Mouse (Mus musculus) CH12.LX (cell line): ENCODE data around the gene Sez6l2. TPM values are rescaled to one million over a fixed set of nuclear protein-coding genes. Genes with fewer than 3 reads are reported as not detected.

ENCODE experiments used
- DNase-seq: peaks from one replicate; pipeline ENCODE4 v3.0.0-alpha.2; 2013; ENCODE audit errors: extremely low read depth
- H3K27ac ChIP-seq: 2 replicates; pipeline ENCODE4 v1.5.1; 2012; ENCODE audit warnings: low read depth, mild to moderate bottlenecking, control low read depth, moderate library complexity; ENCODE audit not compliant: insufficient read depth
- H3K27me3 ChIP-seq: replicated peaks from 2 replicates; pipeline ENCODE3; 2012; ENCODE audit warnings: inconsistent platforms
- H3K36me3 ChIP-seq, 2 experiments: replicated peaks in 1 of 2; 2 replicates each; pipeline versions ENCODE3 to v1.6.1; 2012; ENCODE audit warnings: inconsistent platforms in 1 of 2, low read length in 1 of 2, mild to moderate bottlenecking in 1 of 2, mixed read lengths in 1 of 2, moderate library complexity in 1 of 2; ENCODE audit not compliant: control insufficient read depth in 1 of 2, insufficient read depth in 1 of 2
- H3K4me1 ChIP-seq, 2 experiments: 2 replicates each; pipeline ENCODE4 v1.6.1; 2012; ENCODE audit warnings: inconsistent platforms in 1 of 2, moderate library complexity in 1 of 2; ENCODE audit not compliant: insufficient read depth in 2 of 2, control insufficient read depth in 1 of 2
- H3K4me2 ChIP-seq: 2 replicates; pipeline ENCODE4 v1.6.1; 2012; ENCODE audit warnings: low read depth, mild to moderate bottlenecking, control low read depth; ENCODE audit not compliant: poor library complexity, insufficient read depth, severe bottlenecking
- H3K4me3 ChIP-seq, 3 experiments: fragments of 150-350 bp in 1 of 3; sonication (generic) in 1 of 3; replicated peaks in 1 of 3; 2 replicates each; pipeline versions ENCODE3 to v1.5.1; 2011 to 2012; ENCODE audit warnings: low read depth in 2 of 3, low read length in 2 of 3, mild to moderate bottlenecking in 2 of 3, moderate library complexity in 2 of 3, control low read depth in 1 of 3, improper control_type of control experiment in 1 of 3, inconsistent platforms in 1 of 3, mixed read lengths in 1 of 3; ENCODE audit not compliant: poor library complexity in 1 of 3
- H3K79me2 ChIP-seq: replicated peaks from 2 replicates; pipeline ENCODE4 v1.6.1; 2012; ENCODE audit warnings: mild to moderate bottlenecking, moderate library complexity; ENCODE audit not compliant: control insufficient read depth, poor library complexity, insufficient read depth, severe bottlenecking; ENCODE audit errors: extremely low read depth
- H3K9ac ChIP-seq: 2 replicates; pipeline ENCODE4 v1.6.1; 2012; ENCODE audit warnings: low read depth, mild to moderate bottlenecking, control low read depth, moderate library complexity; ENCODE audit not compliant: insufficient read depth
- H3K9me3 ChIP-seq: replicated peaks from 2 replicates; pipeline ENCODE3; 2012; ENCODE audit warnings: low read length, inconsistent platforms, mixed read lengths
- CHD2 ChIP-seq: IDR thresholded peaks from 2 replicates; pipeline ENCODE4 v1.6.1; 2011; ENCODE audit warnings: low read length, improper control_type of control experiment
- CTCF ChIP-seq, 2 experiments: IDR thresholded peaks in 1 of 2; conservative IDR thresholded peaks in 1 of 2; 2 replicates each; pipeline ENCODE4 v1.5.1; 2011 to 2012; ENCODE audit warnings: low read depth in 2 of 2, low read length in 2 of 2, improper control_type of control experiment in 1 of 2, inconsistent platforms in 1 of 2, mild to moderate bottlenecking in 1 of 2, moderate library complexity in 1 of 2
- E2F4 ChIP-seq: IDR thresholded peaks from 2 replicates; pipeline ENCODE4 v1.6.1; 2011; ENCODE audit warnings: low read depth, low read length, improper control_type of control experiment; ENCODE audit not compliant: insufficient replicate concordance
- ETS1 ChIP-seq: conservative IDR thresholded peaks from 2 replicates; pipeline ENCODE4 v1.6.1; 2012; ENCODE audit warnings: low read depth, mild to moderate bottlenecking, inconsistent platforms, low read length, improper control_type of control experiment, moderate library complexity
- IRF4 ChIP-seq: IDR thresholded peaks from 2 replicates; pipeline ENCODE4 v1.6.1; 2014; ENCODE audit warnings: low read depth, mild to moderate bottlenecking, inconsistent platforms, low read length, improper control_type of control experiment
- JUN ChIP-seq: IDR thresholded peaks from 2 replicates; pipeline ENCODE4 v1.6.1; 2011; ENCODE audit warnings: low read depth, mild to moderate bottlenecking, low read length, improper control_type of control experiment, moderate library complexity; ENCODE audit not compliant: insufficient read depth
- JUND ChIP-seq: conservative IDR thresholded peaks from 2 replicates; pipeline ENCODE4 v1.6.1; 2011; ENCODE audit warnings: low read depth, low read length, improper control_type of control experiment
- MAZ ChIP-seq: IDR thresholded peaks from 2 replicates; pipeline ENCODE4 v1.6.1; 2012; ENCODE audit warnings: low read depth, mild to moderate bottlenecking, inconsistent platforms, low read length, improper control_type of control experiment, moderate library complexity
- MYC ChIP-seq: IDR thresholded peaks from 2 replicates; pipeline ENCODE4 v1.6.1; 2011; ENCODE audit warnings: low read depth, mild to moderate bottlenecking, improper control_type of control experiment, low read length
- NELFE ChIP-seq: IDR thresholded peaks from 2 replicates; pipeline ENCODE4 v1.6.1; 2011; ENCODE audit warnings: low read depth, low read length, improper control_type of control experiment
- RAD21 ChIP-seq: IDR thresholded peaks from 2 replicates; pipeline ENCODE4 v1.6.1; 2011; ENCODE audit warnings: low read depth, mild to moderate bottlenecking, low read length, improper control_type of control experiment, moderate library complexity
- SIN3A ChIP-seq: IDR thresholded peaks from 2 replicates; pipeline ENCODE4 v1.6.1; 2012; ENCODE audit warnings: low read length, improper control_type of control experiment, inconsistent platforms
- SMC3 ChIP-seq: IDR thresholded peaks from 2 replicates; pipeline ENCODE4 v1.6.1; 2011; ENCODE audit warnings: low read depth, low read length, improper control_type of control experiment
- TBP ChIP-seq: conservative IDR thresholded peaks from 2 replicates; pipeline ENCODE4 v1.6.1; 2011; ENCODE audit warnings: low read depth, low read length, improper control_type of control experiment
- TCF12 ChIP-seq: IDR thresholded peaks from 2 replicates; pipeline ENCODE4 v1.6.1; 2014; ENCODE audit warnings: low read depth, mild to moderate bottlenecking, inconsistent platforms, low read length, improper control_type of control experiment
- USF1 ChIP-seq: IDR thresholded peaks from 2 replicates; pipeline ENCODE4 v1.6.1; 2014; ENCODE audit warnings: low read depth, mild to moderate bottlenecking, inconsistent platforms, low read length, improper control_type of control experiment
- USF2 ChIP-seq: conservative IDR thresholded peaks from 2 replicates; pipeline ENCODE4 v1.6.1; 2011; ENCODE audit warnings: low read depth, low read length, improper control_type of control experiment
- ZKSCAN1 ChIP-seq: IDR thresholded peaks from 2 replicates; pipeline ENCODE4 v1.6.1; 2012; ENCODE audit warnings: low read depth, inconsistent platforms, low read length, improper control_type of control experiment, borderline replicate concordance
- ZMIZ1 ChIP-seq: IDR thresholded peaks from 2 replicates; pipeline ENCODE4 v1.6.1; 2012; ENCODE audit warnings: low read depth, mild to moderate bottlenecking, inconsistent platforms, low read length, improper control_type of control experiment
- dilution Hi-C: fragments of 300-500 bp; cut with MboI; formaldehyde crosslinking; loops from 2 replicates; pipeline ENCODE4 v1.14.3; 2020; ENCODE audit warnings: low sequenced_read_pairs; ENCODE audit not compliant: extremely low pct_unique_long_range_greater_than_20kb, extremely low pct_ligation_motif_present
- in situ Hi-C: fragments of 300-500 bp; cut with MboI; formaldehyde crosslinking; loops from 3 replicates; pipeline ENCODE4 v1.14.3; 2019; ENCODE audit warnings: low sequenced_read_pairs, low pct_ligation_motif_present, low pct_unique_long_range_greater_than_20kb, mixed read lengths
- polyA plus RNA-seq: library from polyadenylated mRNA; unstranded; fragments of >175 nt; gene quantifications from 2 replicates; pipeline ENCODE4 v1.2.1, GENCODE M21; 2012; ENCODE audit warnings: low read depth; ENCODE audit not compliant: insufficient read length
- total RNA-seq, 2 experiments: library from RNA; depleted of rRNA; stranded (reverse); fragments of 300-350 nt in 1 of 2; fragments of >200 nt in 1 of 2; gene quantifications; 2 replicates each; pipeline ENCODE4 v1.2.3; 2012 to 2014

The Sez6l2 gene
- total and polyA plus RNA-seq, 3 experiments = 7.2 to 29.3 (median 9.9) TPM

- TF ChIP-seq NELFE (peak; percentile 44; the same call in 1 of the 2 replicates), SIN3A (peak; percentile 63; the same call in 1 of the 2 replicates), JUN (no peak), TBP (0 out of 2 replicates have a peak, but pooled peaks have one; percentile 67), USF2 (no peak), MAZ (peak; percentile 86), ZMIZ1 (no peak), IRF4 (peak; percentile 91), E2F4 (no peak)
Observed at GRCm38 (mm10) chr7:126941801-126942200, 8.6 kb upstream of the Sez6l2 start (continued).

GRCm38 (mm10) chr7:126946530-126946929 is 3.8 kb upstream of the Sez6l2 start:
- H3K9me3 ChIP-seq = peaks cover 6% of the 10 kb centered on the region
- dilution Hi-C loops (no loop called here), in situ Hi-C loops (loop anchor here (5.0 kb wide), 1 partner anchor 36 kb away; no protein-coding TSS in a partner anchor)
- peaks cover 23 to 78% of the 10 kb centered on the region in 2 experiments for H3K36me3 ChIP-seq
- no peak overlapping the region for H3K9ac ChIP-seq
- peak; percentile 49 for DNase-seq
- peaks cover 3% of the 10 kb centered on the region for H3K79me2 ChIP-seq
- H3K4me2 ChIP-seq = no peak overlapping the region
- no peaks in the 10 kb centered on the region for H3K27me3 ChIP-seq
- TF ChIP-seq SMC3 = peak; percentile 75
- no peak for TF ChIP-seq CHD2
- TF ChIP-seq USF1 = no peak
- no peak for TF ChIP-seq JUND
- peak; percentile 67 for TF ChIP-seq RAD21
- TF ChIP-seq CTCF (conservative IDR thresholded peaks at IDR 0.05 in 1 of 2, IDR thresholded peaks at IDR 0.05 in 1 of 2; ENCODE audit: low read depth in 2 of 2, low read length in 2 of 2) = peak; percentile 52 to 75; a peak in 3 of 4 replicates
- no peak for TF ChIP-seq IRF4
- TF ChIP-seq MYC = no peak
- H3K4me1 ChIP-seq = peaks cover 14 to 62% of the 10 kb centered on the region in 2 experiments
- H3K27ac ChIP-seq = no peak overlapping the region
- H3K4me3 ChIP-seq = no peak overlapping the region

- no peak for DNase-seq
- Histone ChIP-seq H3K9ac (no peak overlapping the region), H3K9me3 (peaks cover 6% of the 10 kb centered on the region), H3K4me2 (no peak overlapping the region), H3K27ac (no peak overlapping the region), H3K79me2 (no peaks in the 10 kb centered on the region), H3K36me3 (peaks cover 27 to 82% of the 10 kb centered on the region in 2 experiments), H3K4me1 (peaks cover 15 to 62% of the 10 kb centered on the region in 2 experiments), H3K27me3 (no peaks in the 10 kb centered on the region), H3K4me3 (no peak overlapping the region)
- dilution Hi-C loops (no loop called here), in situ Hi-C loops (loop anchor here (5.0 kb wide), 1 partner anchor 34 kb away; no protein-coding TSS in a partner anchor)
- TF ChIP-seq SMC3 = no peak
- TF ChIP-seq ZKSCAN1 = no peak
- no peak for TF ChIP-seq IRF4
- no peak for TF ChIP-seq TCF12
- TF ChIP-seq ETS1 = no peak
Observed at GRCm38 (mm10) chr7:126948626-126949025, 1.7 kb upstream of the Sez6l2 start.
